Mouse (Mus musculus): ENCODE results near the gene Ifrd2.

- no peak for TF ChIP-seq POLR2A (IDR thresholded peaks at IDR 0.05; ENCODE audit: control insufficient read depth, extremely low read depth, insufficient read depth, low read length, poor library complexity)
- TF ChIP-seq CTCF (IDR thresholded peaks at IDR 0.05; ENCODE audit: borderline replicate concordance, control insufficient read depth, extremely low read depth, insufficient read depth, low read length, poor library complexity), result no peak
Measured at GRCm38 (mm10) chr9:107599433-107599832, 12.0 kb downstream of the Ifrd2 start.

Measured in thymus, adult 2 months (tissue).